Mouse (Mus musculus) adrenal gland, postnatal 36 days (tissue): ENCODE results near the gene Olfr822. TPM values are rescaled to one million over a fixed set of nuclear protein-coding genes. Genes with fewer than 3 reads are reported as not detected.
"Not testable (repeated sequence)": the region's sequence is repeated elsewhere in the genome, so short reads cannot be mapped to it uniquely, and the experiment has no call there.

Source experiments
- DNase-seq, 2 experiments: peaks; one replicate each; pipeline ENCODE4 v3.0.0; 2021; ENCODE audit warnings: mixed read lengths in 1 of 2
- long read RNA-seq, 2 experiments: library from polyadenylated mRNA; stranded (forward); transcript quantifications; one replicate each; pipeline ENCODE4 v2.0.0; 2021; ENCODE audit warnings: borderline sequencing depth in 2 of 2
- total RNA-seq, 2 experiments: library from RNA; stranded (reverse); gene quantifications; 2 replicates each; pipeline ENCODE4 v1.2.3; 2021

Olfr822 gene
- total RNA-seq: not detected
- long read RNA-seq, experiment 1: 0 reads
- long read RNA-seq, experiment 2: 0 reads

- DNase-seq: no peak
Measured at GRCm38 (mm10) chr10:130070910-130071309, at the start of gene Olfr822. TSS of gene Olfr822 (plus strand) at chr10:130071210.

- no peak for DNase-seq
Measured at GRCm38 (mm10) chr10:130030048-130030447, 41.0 kb upstream of the Olfr822 start, which contains the start of gene Olfr821. TSS of gene Olfr821 (plus strand) at chr10:130030348.

- DNase-seq: no peak
Measured at GRCm38 (mm10) chr10:130037096-130037495, 33.9 kb upstream of the Olfr822 start.

- DNase-seq: peak; percentile 53 to 73
Measured at GRCm38 (mm10) chr10:130092838-130093440, 21.9 kb downstream of the Olfr822 start.

- DNase-seq: no peak
Measured at GRCm38 (mm10) chr10:130096104-130096503, 25.1 kb downstream of the Olfr822 start.

- DNase-seq: not testable (repeated sequence)
Measured at GRCm38 (mm10) chr10:130115283-130115682, 44.3 kb downstream of the Olfr822 start, which contains the start of gene Olfr823. TSS of gene Olfr823 (minus strand) at chr10:130115383.

GRCm38 (mm10) chr10:130116045-130116444, 45.0 kb downstream of the Olfr822 start:
- not testable (repeated sequence) for DNase-seq

Other genes starting within 250 kb of the Olfr822 start
- not detected for gene Olfr812, start 225.1 kb upstream of the Olfr822 start, total RNA-seq
- not detected for gene Olfr813, start 215.8 kb upstream of the Olfr822 start, total RNA-seq
- not detected for gene Olfr814, start 191.4 kb upstream of the Olfr822 start, total RNA-seq
- gene Olfr815, start 165.3 kb upstream of the Olfr822 start, total RNA-seq: not detected
- gene Olfr816, start 155.6 kb upstream of the Olfr822 start, total RNA-seq: not detected
- gene Olfr818, start 122.1 kb upstream of the Olfr822 start, total RNA-seq: not detected
- gene Olfr819, start 103.9 kb upstream of the Olfr822 start, total RNA-seq: not detected
- not detected for gene Olfr247, start 95.1 kb upstream of the Olfr822 start, total RNA-seq
- not detected for gene Gm10310, start 86.1 kb upstream of the Olfr822 start, total RNA-seq
- gene Olfr820, start 58.6 kb upstream of the Olfr822 start, total RNA-seq: not detected
- not detected for gene Olfr821, start 40.9 kb upstream of the Olfr822 start, total RNA-seq
- not detected for gene Olfr823, start 44.2 kb downstream of the Olfr822 start, total RNA-seq
- not detected for gene Olfr824, start 58.8 kb downstream of the Olfr822 start, total RNA-seq
- gene Olfr825, start 95.6 kb downstream of the Olfr822 start, total RNA-seq: not detected
- not detected for gene Olfr826, start 113.0 kb downstream of the Olfr822 start, total RNA-seq
- not detected for gene Olfr827, start 143.2 kb downstream of the Olfr822 start, total RNA-seq
- under 1 TPM; 0.46 to 0.63 TPM for gene Neurod4, start 209.0 kb downstream of the Olfr822 start, total RNA-seq